Mouse (Mus musculus) liver, embryonic 11.5 days (tissue): ENCODE measurements around the gene Slc43a2. TPM values are rescaled to one million over a fixed set of nuclear protein-coding genes. Genes with fewer than 3 reads are reported as not detected.

Source experiments
- ATAC-seq: fragments of 200-750 bp; cut with Nextera tagmentation; replicated peaks from 2 replicates; pipeline ENCODE4 v1.8.0; 2017; ENCODE audit warnings: moderate number of reproducible peaks, mild to moderate bottlenecking, moderate TSS enrichment, moderate library complexity; ENCODE audit not compliant: low FRiP score
- DNase-seq: peaks from one replicate; pipeline ENCODE4 v3.0.0-alpha.2; 2017; ENCODE audit warnings: low spot score
- H3K27ac ChIP-seq: fragments of 300-500 bp; sonication (generic); 2 replicates; pipeline ENCODE4 v1.5.1; 2014; ENCODE audit warnings: mild to moderate bottlenecking, low read depth, low read length, control low read depth
- H3K27me3 ChIP-seq: fragments of 300-500 bp; sonication (generic); replicated peaks from 2 replicates; pipeline ENCODE4 v1.6.1; 2014; ENCODE audit warnings: low read length, mixed read lengths; ENCODE audit not compliant: control insufficient read depth, insufficient read depth
- H3K36me3 ChIP-seq: fragments of 300-500 bp; sonication (generic); 2 replicates; pipeline ENCODE4 v1.6.1; 2014; ENCODE audit warnings: mild to moderate bottlenecking, low read length, moderate library complexity, mixed read lengths; ENCODE audit not compliant: control insufficient read depth, insufficient read depth
- H3K4me1 ChIP-seq: fragments of 300-500 bp; sonication (generic); replicated peaks from 2 replicates; pipeline ENCODE4 v1.6.1; 2014; ENCODE audit warnings: low read length, mixed read lengths; ENCODE audit not compliant: control insufficient read depth, insufficient read depth
- H3K4me2 ChIP-seq: fragments of 300-500 bp; sonication (generic); 2 replicates; pipeline ENCODE4 v1.6.1; 2014; ENCODE audit warnings: mild to moderate bottlenecking, control low read depth, moderate library complexity
- H3K4me3 ChIP-seq: fragments of 300-500 bp; sonication (generic); 2 replicates; pipeline ENCODE4 v1.5.1; 2014; ENCODE audit warnings: low read depth, low read length, control low read depth
- H3K9ac ChIP-seq: fragments of 300-500 bp; sonication (generic); 2 replicates; pipeline ENCODE4 v1.6.1; 2014; ENCODE audit warnings: low read depth, low read length, control low read depth
- H3K9me3 ChIP-seq: fragments of 300-500 bp; sonication (generic); 2 replicates; pipeline ENCODE4 v1.6.1; 2016; ENCODE audit warnings: low read length, inconsistent platforms, mixed read lengths; ENCODE audit not compliant: control insufficient read depth
- WGBS: fragments of 180-500 bp; shearing (Covaris S2); extraction: QIAGEN DNeasy Blood & Tissue Kit; methylation state at CpG from one replicate; pipeline ENCODE4 v1.1.7; 2014; 5-methylcytosine and 5-hydroxymethylcytosine counted together
- polyA plus RNA-seq: library from polyadenylated mRNA; unstranded; fragments of >200 nt; fragmentation: Nextera tagmentation; extraction: Ambion mirVana; gene quantifications from 2 replicates; pipeline ENCODE4 v1.2.1, GENCODE M21; 2014

The Slc43a2 gene
- polyA plus RNA-seq: 5.5 and 7.8 TPM in 2 replicates

DNA sequence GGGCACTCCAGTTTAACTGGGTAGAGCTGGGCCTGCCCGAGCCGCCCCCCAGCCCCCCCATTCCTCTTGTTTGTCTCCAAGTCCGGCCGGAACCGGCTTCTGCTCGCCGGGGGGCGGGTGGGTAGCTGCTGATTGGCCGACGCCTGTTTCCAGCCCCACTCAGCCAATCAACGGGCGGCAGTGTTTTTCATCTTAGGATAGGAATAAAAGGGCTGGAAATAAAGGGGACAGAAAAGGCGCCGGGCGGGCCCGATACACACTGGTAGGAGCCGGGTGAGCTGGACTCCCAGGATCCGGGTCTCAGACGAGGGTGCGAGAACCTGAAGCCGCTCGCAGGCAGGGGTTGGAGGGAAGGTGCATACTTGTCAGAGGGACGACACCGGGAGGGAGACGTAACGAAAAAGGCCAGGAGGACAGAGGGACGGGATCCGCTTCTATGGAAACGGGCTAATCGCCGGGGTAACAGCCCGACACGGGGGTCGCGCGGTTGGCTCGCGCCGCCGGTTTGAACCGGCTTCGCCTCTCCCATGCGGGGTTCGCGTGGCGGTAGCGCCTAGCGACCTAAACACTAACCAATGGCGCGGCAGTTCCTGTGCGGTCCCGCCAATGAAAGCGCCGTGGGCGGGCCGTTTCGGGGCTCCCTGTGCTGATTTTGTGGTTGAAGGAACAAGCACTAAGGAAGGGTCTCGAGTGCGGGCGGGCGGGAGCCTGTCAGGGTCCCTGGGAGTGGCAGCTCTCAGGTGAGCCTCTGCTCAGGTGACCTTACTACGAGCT lies at the start of gene Slc43a2:
Gene Slc43a2, plus strand, starts transcription at position 226 of the 774 bp plus-strand sequence.
- Histone ChIP-seq H3K36me3 (no peaks in the 10 kb centered on the region), H3K27ac (peak within 1 kb of the TSS; percentile 76), H3K27me3 (no peaks in the 10 kb centered on the region), H3K9ac (peak within 1 kb of the TSS; percentile 79), H3K4me2 (peak within 1 kb of the TSS; percentile 100), H3K9me3 (no peaks in the 10 kb centered on the region), H3K4me1 (peaks cover 16% of the 10 kb centered on the region), H3K4me3 (peak within 1 kb of the TSS; percentile 70)
- under 1% methylated on average over 62 of the region's 62 CpGs for WGBS
- ATAC-seq (peak; percentile 88), DNase-seq (peak; percentile 92)

DNA sequence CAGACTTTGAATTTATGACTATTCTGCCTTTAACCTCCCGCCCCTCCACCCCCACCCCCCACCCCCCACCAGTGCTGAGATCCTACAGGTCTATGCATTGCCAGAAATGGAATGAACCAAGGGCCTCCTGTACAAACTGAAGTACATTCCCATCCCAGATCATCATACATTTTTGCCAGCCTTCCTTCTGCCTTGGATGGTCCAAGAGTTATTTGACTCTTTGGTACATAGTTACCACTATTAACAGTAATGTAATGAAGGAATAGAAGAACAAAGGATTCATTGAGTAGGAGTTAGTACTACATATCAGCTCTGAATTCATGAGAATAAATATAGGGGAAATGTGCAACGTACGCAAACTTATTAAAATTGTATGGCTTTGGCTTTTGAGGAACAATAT lies 45.3 kb upstream of the Slc43a2 start:
- H3K9me3 ChIP-seq: no peaks in the 10 kb centered on the region
- H3K36me3 ChIP-seq: peaks cover 19% of the 10 kb centered on the region
- no peak overlapping the region for H3K9ac ChIP-seq
- WGBS: 24% methylated on average over 3 of the region's 3 CpGs
- H3K27ac ChIP-seq: no peak overlapping the region
- peaks cover 6% of the 10 kb centered on the region for H3K4me1 ChIP-seq
- no peaks in the 10 kb centered on the region for H3K27me3 ChIP-seq
- H3K4me2 ChIP-seq: peak overlapping the region; percentile 51
- 0 out of 2 replicates have a peak, but pooled peaks have one; percentile 5 for ATAC-seq
- DNase-seq: no peak
- H3K4me3 ChIP-seq: peak overlapping the region; percentile 99; the same call in 1 of the 2 replicates

DNA sequence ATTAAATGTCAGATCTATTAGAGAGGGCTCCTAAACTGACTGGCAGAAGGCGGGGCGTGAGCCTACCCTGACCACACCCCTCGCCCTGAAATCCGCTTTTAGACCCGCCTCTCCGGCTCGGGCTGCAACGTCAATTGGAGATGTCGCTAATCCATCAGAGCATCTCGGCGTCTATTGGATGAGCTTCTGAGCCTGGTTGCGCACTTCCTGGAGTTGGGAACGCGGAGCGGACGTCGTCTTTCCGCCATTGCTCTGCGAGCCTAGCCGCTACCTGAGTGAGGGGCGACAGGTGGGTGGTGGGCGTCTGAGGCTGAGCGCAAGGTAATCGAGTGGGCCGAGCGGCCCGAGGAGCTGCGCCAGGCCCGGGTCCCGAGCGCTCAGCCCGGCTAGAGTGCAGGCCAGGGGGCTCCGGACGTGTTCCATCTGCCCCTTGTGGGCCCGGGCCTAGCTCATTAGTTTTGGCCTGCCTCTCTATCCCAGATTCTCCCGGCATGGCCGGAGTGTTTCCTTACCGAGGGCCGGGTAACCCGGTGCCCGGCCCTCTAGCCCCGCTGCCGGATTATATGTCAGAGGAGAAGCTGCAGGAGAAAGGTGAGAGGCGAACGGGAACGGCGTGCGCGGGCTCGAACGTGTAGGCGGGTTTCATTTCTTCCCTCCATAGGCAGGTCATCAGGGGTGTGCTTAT lies 44.8 kb upstream of the Slc43a2 start, which contains the start of gene Prpf8:
Gene Prpf8, plus strand, starts transcription at position 216 of the 685 bp plus-strand sequence.
- DNase-seq: peak; percentile 91
- WGBS: under 1% methylated on average over 52 of the region's 52 CpGs

DNA sequence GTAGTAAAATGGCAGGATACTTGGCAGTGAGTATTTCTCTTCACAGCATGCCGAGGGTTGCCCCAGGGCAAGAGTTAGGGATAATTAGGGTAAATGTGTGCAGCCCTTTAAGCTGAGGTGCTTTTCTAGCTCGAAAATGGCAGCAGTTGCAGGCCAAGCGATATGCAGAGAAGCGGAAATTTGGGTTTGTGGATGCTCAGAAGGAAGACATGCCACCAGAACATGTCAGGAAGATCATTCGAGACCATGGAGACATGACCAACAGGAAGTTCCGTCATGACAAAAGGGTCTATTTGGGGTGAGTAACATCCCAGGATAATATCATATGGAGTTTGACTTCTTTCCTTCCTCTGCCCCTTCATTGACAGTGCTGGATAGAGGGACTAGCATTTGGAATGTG lies 44.0 kb upstream of the Slc43a2 start:
- H3K27ac ChIP-seq: no peak overlapping the region
- H3K4me3 ChIP-seq: peak overlapping the region; percentile 99
- no peaks in the 10 kb centered on the region for H3K27me3 ChIP-seq
- H3K9me3 ChIP-seq: no peaks in the 10 kb centered on the region
- H3K9ac ChIP-seq: peak overlapping the region; percentile 99
- peak overlapping the region; percentile 88 for H3K4me2 ChIP-seq
- peaks cover 6% of the 10 kb centered on the region for H3K4me1 ChIP-seq
- WGBS: 26% methylated on average over 6 of the region's 6 CpGs
- DNase-seq: peak; percentile 30
- no peak for ATAC-seq
- peaks cover 32% of the 10 kb centered on the region for H3K36me3 ChIP-seq

More for the DNA sequence above, 44.8 kb upstream of the Slc43a2 start, which contains the start of gene Prpf8:
- Histone ChIP-seq H3K4me3 (peak within 1 kb of the TSS; percentile 99), H3K9me3 (no peaks in the 10 kb centered on the region), H3K36me3 (peaks cover 24% of the 10 kb centered on the region), H3K27me3 (no peaks in the 10 kb centered on the region), H3K27ac (peak within 1 kb of the TSS; percentile 70), H3K4me1 (peaks cover 6% of the 10 kb centered on the region), H3K9ac (peak within 1 kb of the TSS; percentile 99), H3K4me2 (peak within 1 kb of the TSS; percentile 88)
- ATAC-seq: peak; percentile 99

DNA sequence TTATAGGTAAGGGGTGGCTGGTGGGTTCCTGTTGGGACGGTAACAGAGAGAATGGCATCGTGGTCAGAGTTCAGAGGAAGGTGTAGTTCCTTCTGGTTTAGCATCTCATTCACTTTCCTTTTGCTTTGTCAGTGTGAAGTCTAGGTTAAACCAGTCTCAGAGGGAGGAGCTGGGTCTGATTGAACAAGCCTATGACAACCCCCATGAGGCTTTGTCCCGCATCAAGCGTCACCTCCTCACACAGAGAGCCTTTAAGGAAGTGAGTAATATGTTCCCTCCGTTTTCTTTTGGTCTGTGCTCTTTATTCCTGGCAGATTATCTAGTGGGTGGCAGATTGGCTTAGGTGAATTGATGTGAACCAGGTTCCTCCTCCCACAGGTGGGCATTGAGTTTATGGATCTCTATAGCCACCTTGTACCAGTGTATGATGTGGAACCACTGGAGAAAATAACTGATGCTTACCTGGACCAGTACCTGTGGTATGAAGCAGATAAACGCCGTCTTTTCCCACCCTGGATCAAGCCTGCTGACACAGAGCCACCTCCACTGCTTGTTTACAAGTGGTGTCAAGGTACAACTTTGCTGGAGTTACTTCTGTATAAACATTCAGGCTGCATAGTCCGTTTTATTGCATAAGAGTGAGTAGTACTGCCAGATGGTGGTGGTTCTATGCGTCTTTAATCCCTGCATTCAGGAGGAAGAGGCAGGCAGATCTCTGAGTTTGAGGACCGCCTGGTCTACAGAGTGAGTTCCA lies 37.0 kb upstream of the Slc43a2 start:
- 88% methylated on average over 10 of the region's 10 CpGs for WGBS
- peaks cover 93% of the 10 kb centered on the region for H3K36me3 ChIP-seq
- no peak overlapping the region for H3K4me3 ChIP-seq
- ATAC-seq: no peak
- H3K27ac ChIP-seq: no peak overlapping the region
- no peak overlapping the region for H3K9ac ChIP-seq
- no peak overlapping the region for H3K4me2 ChIP-seq
- no peaks in the 10 kb centered on the region for H3K4me1 ChIP-seq
- H3K9me3 ChIP-seq: no peaks in the 10 kb centered on the region
- no peak for DNase-seq
- H3K27me3 ChIP-seq: no peaks in the 10 kb centered on the region

DNA sequence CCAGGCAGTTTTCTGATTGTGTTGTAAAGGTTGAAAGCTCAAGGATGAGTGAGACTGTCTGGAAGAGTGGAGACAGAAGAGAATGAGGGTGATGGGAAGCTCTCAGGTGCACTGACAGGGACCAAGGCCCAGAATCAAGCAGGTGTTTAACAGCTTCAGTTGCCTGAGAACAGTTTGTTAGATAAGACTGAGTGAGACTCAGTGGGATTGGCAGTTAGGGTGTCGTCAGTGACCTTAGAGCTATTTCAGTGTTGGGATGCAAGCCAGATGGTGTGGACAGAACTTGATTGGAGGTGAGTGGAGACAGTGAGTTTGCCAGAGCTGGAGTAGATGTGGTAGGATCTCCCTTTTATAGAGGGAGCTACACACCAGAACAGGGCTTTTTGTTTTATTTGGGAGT lies 33.4 kb upstream of the Slc43a2 start:
- DNase-seq (peak; percentile 21), ATAC-seq (no peak)

DNA sequence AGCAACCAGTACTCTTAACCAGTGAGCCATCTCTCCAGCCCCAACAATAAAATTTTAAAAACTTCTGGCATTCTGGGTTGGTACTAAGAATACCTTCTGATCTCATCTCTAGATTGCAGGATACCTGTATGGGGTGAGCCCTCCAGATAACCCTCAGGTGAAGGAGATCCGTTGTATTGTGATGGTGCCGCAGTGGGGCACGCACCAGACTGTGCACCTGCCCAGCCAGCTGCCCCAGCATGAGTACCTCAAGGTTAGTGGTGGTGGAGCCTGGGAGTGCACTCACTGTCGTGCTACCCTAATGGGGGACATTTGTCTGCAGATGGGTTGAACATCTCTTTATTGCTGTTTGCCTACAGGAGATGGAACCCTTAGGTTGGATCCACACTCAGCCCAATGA lies 23.3 kb upstream of the Slc43a2 start:
- Histone ChIP-seq H3K27ac (no peak overlapping the region), H3K9me3 (no peaks in the 10 kb centered on the region), H3K4me2 (no peak overlapping the region), H3K4me3 (no peak overlapping the region), H3K4me1 (peaks cover 20% of the 10 kb centered on the region), H3K36me3 (peaks cover 51% of the 10 kb centered on the region), H3K27me3 (no peaks in the 10 kb centered on the region), H3K9ac (no peak overlapping the region)
- ATAC-seq: no peak
- no peak for DNase-seq
- 88% methylated on average over 4 of the region's 4 CpGs for WGBS

More for the DNA sequence above, 33.4 kb upstream of the Slc43a2 start:
- H3K4me3 ChIP-seq: no peak overlapping the region
- H3K27ac ChIP-seq: no peak overlapping the region
- H3K4me2 ChIP-seq: no peak overlapping the region
- H3K9me3 ChIP-seq: no peaks in the 10 kb centered on the region
- no peaks in the 10 kb centered on the region for H3K27me3 ChIP-seq
- no peak overlapping the region for H3K9ac ChIP-seq
- H3K4me1 ChIP-seq: no peaks in the 10 kb centered on the region
- peaks cover 92% of the 10 kb centered on the region for H3K36me3 ChIP-seq
- 70% methylated on average over 1 of the region's 1 CpGs for WGBS

DNA sequence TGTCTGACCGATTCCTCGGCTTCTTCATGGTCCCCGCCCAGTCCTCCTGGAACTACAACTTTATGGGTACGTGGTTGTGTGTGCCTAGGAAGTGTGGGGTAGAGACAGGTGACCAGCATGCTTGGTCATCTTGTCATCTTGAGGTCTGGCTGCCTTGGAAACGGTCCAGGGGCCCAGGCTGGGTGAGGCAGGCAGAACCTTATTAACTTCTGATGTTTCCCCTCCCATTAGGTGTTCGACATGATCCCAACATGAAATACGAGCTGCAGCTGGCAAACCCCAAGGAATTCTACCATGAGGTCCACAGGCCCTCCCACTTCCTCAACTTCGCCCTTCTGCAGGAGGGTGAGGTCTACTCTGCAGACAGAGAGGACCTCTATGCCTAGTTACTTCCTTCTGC lies 22.6 kb upstream of the Slc43a2 start:
- H3K4me3 ChIP-seq: no peak overlapping the region
- H3K9me3 ChIP-seq: no peaks in the 10 kb centered on the region
- ATAC-seq (no peak), DNase-seq (no peak)
- peaks cover 45% of the 10 kb centered on the region for H3K36me3 ChIP-seq
- H3K4me2 ChIP-seq: no peak overlapping the region
- H3K9ac ChIP-seq: no peak overlapping the region
- H3K4me1 ChIP-seq: peaks cover 20% of the 10 kb centered on the region
- 70% methylated on average over 8 of the region's 8 CpGs for WGBS
- no peak overlapping the region for H3K27ac ChIP-seq
- H3K27me3 ChIP-seq: no peaks in the 10 kb centered on the region
